Mouse (Mus musculus) spleen, postnatal 10 days (tissue): Measurements from ENCODE around the gene Dpy19l3.

Source experiments
- DNase-seq, 2 experiments: peaks; one replicate each; pipeline ENCODE4 v3.0.0; 2021 to 2022; ENCODE audit warnings: low spot score in 2 of 2

Gene Dpy19l3

DNA sequence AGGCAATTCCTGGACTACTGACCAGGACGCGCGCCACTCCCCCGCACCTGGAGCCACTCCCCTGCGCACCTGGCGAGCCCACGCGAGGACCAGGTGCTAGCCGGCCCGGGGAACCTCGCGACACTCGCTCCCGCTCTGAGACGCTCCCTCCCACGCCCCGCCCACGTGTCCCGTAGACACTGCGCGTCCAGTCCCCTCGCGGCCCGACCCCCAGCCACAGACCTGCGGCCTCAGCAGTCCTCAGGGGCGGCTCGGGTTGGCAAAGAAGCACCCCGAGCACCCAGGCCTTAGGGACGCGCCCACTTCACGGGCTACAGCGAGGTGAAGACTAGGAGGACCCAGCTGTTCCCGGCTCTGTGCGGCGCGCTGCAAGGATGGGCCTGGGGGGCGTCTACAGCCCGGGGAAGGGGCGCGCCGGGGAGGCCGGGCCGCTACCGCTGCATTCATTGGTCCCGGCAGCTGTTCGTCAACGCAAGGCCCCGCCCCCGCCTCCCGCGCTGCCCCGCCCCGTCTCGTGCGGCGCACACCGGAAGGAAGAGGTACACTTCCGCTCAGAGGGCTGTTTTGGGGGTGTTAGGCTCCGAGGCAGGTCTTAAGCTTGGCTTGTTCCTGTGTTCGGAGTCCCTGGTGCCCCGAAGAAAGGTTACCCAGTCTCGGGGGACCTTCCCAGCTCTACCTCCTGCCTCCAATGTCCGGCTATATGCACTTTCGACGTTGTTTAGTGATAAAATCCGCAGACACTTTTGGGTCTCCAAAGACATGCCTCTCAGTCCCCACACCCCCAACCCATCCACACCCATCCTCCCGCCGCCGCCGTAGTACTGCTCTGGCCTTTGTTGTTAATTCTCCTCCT is at the start of gene Dpy19l3:
Dpy19l3 (minus strand) TSS at position 422 of the 853 bp plus-strand sequence.
- DNase-seq = peak; percentile 85 to 87

GRCm38 (mm10) chr7:35802906-35803595 is 48.8 kb upstream of the Dpy19l3 start, which contains the start of gene Zfp507:
Gene Zfp507 (minus strand): TSS chr7:35803003.
- peak in 1 of 2 experiments; percentile 93 for DNase-seq

GRCm38 (mm10) chr7:35802201-35802905 is 48.1 kb upstream of the Dpy19l3 start:
- peak in 1 of 2 experiments; percentile 81 for DNase-seq

DNA sequence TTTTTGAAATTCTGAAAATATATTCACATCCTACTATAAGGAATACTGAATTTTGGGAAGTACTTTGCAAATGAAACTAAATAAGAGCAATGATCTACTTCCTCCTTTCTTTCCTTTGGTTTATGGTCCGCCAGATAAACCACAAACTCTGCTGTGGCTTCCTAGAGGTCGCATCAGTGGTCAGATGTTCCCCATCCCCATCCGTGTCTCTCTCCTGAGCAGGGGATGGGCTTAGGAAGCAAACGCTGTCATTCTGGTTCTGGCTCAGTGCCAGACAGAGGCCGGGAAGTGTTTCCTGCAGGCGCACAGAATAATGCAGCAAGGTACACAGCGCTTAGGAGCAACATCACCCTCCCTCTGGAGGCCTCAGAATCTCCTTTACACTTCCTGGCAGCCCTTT is 41.9 kb upstream of the Dpy19l3 start:
- no peak for DNase-seq

DNA sequence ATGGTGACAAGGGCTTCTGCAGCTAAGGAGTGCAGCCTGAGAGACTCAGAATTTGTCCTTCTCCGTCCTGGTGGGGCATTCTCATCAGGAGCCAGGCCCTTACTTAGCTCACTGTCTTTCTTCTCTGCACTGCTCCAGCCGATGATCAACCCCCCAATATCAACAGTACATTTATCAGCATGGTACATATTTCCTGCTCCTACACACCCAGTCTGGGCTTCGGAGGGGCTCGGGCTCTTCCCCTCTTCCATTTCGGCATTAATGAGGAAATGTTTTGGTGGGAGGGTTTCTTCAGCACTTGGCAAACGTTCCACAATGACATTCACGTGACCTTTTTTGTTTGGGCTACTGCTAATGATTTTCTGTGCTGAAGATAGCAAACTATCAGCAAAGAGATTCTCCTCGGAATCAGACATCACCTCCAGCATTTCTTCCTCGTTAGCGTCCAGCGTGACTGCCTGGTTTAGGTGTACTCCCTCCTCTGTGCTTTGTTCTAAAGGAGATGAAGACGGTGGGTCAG is 40.0 kb upstream of the Dpy19l3 start:
- DNase-seq = no peak

- DNase-seq = no peak
These were observed 38.0 kb upstream of the Dpy19l3 start for GRCm38 (mm10) chr7:35792150-35792848.

DNA sequence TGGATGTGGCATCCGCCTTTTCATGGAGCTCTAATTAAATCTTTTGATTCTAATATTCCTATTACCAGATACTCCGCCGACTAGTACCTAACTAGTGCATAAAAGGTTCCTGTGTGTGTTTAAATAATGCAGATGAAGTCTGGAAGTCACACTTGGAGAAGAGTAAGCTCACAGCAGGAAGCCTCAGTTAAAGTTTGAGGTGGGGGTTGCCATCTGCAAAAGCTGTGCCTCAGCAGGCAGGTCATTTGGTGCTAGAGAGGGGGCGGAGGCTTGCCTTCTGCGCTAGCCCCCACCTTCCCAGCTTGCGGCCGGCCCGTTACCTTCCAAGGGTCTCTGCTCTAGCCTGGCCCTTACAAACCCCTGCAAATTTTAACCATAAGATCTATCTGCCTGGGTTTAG is 36.7 kb upstream of the Dpy19l3 start:
- no peak for DNase-seq

GRCm38 (mm10) chr7:35790201-35790600 is 35.9 kb upstream of the Dpy19l3 start:
- DNase-seq = no peak

DNA sequence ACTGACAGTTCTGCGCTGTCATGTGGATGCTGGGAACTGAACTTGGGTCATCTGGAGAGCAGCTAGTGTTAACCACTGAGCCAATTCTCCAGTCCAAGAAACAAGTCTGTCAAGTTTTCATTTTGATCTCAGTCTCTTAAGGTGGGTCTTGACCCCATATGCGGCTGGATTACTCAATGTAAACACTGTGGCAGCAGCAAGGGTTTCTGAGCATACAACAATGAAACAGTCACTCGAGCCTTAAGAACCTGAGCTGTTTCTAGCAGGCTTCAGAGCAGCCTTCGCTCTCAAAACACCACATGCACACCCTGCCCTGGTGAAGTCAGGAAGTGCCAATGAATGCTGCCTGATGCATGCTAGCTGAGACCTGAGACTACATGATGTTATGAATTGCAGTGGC is 31.3 kb upstream of the Dpy19l3 start:
- no peak for DNase-seq

- DNase-seq = no peak
These were observed 28.0 kb upstream of the Dpy19l3 start for GRCm38 (mm10) chr7:35782252-35782651.

DNA sequence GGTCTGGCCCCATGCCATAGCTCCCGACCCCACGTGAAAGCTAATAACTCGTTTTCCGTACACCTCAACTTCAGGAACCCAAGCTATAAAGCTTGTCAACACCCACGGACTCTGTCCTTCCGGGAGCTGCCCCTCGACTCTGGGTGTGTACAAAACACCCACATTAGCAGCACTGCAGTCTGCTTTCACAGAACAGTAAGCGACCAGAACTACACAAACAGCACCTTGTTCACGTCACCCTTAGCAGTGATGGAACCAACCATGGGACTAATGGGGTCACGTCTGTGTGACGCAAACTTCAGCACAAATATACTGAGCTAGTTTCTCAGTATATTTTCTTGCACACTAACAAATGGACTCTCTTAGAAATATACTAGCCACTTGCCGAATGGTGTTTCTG is 19.9 kb upstream of the Dpy19l3 start:
- DNase-seq = no peak

DNA sequence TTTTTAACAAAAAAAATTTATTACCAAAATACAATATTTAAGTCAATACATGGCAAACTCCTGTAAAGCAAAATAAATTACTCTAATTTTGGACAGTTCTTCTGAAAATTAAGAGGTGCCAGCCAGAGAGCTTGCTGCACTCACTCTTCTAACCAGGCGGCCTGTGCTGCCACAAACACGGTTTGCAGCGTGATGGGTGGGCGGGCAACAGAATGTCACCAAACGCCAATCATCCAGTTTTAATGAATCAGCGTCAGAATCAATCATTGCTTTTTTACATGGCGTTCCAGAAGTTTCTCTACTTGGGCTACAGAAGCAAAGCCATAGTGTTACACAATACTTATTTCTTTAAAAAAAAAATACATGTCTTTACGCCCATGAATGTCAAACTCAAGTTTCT is 18.1 kb upstream of the Dpy19l3 start:
- no peak for DNase-seq

- no peak for DNase-seq
These were observed 16.9 kb upstream of the Dpy19l3 start for GRCm38 (mm10) chr7:35771106-35771505.

GRCm38 (mm10) chr7:35770122-35770521 is 15.9 kb upstream of the Dpy19l3 start:
- no peak for DNase-seq

DNA sequence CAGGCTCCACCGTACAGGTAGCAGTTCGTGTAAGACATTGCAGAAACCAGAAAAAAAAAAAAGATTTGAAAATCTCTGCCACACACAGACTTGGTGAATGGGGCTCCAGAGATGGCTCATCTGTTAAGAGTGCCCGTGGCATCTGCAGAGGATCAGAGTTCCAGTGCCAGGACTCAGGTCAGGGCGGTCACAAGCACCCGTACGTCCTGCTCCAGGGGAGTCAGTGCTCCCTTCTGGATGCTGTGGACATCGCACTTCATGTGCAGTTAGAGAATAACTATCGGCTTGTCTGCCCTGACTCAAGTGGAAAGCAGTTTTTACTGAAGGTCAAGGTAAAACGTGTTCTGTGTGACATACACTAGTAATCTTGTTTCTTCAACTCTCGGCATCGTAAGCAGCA is 10.2 kb upstream of the Dpy19l3 start:
- no peak for DNase-seq

DNA sequence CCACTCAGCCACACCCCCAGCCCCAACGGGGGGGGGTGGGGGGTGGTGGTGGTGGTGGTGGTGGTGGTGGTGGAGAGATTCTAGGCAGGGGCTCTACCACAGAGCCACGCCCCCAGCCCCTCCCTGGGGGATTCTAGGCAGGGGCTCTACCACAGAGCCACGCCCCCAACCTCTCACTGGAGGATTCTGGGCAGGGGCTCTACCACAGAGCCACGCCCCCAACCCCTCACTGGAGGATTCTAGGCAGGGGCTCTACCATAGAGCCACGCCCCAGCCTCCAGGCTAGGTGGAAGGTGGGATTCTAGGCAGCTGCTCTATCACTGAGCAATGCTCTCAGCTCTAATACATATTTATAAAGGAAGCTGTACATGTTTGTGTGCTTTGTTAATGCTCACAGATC is 7.5 kb upstream of the Dpy19l3 start:
- DNase-seq = no peak

GRCm38 (mm10) chr7:35759602-35760001 is 5.3 kb upstream of the Dpy19l3 start:
- peak in 1 of 2 experiments; percentile 51 for DNase-seq

- peak in 1 of 2 experiments; percentile 31 for DNase-seq
These were observed 2.5 kb upstream of the Dpy19l3 start for GRCm38 (mm10) chr7:35756510-35757440.

DNA sequence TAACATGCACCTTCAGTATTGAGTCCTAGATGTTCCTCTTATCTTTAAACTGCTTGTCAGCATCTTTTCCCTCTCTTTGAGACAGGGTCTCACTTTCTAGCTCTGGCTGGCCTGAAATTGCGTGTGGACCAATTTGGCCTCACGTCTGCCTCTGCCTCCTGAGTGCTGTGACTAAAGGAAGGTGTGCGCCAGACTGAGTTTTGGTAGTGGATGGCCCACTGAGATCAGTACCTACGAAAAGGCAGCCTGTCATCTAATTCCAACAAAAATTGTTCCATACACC is 573 bp upstream of the Dpy19l3 start:
- no peak for DNase-seq

- no peak for DNase-seq
These were observed 778 bp downstream of the Dpy19l3 start for GRCm38 (mm10) chr7:35753319-35754032.
